Mouse (Mus musculus): ENCODE measurements around the gene Ctns. TPM values are rescaled to one million over a fixed set of nuclear protein-coding genes. Genes with fewer than 3 reads are reported as not detected.

Ctns gene
- 23.4 and 24.9 TPM in 2 replicates for polyA plus RNA-seq (2016; fragmentation: Nextera tagmentation; extraction: Ambion mirVana)

- Histone ChIP-seq H3K4me2 (peak within 1 kb of the TSS; percentile 84), H3K9me3 (no peaks in the 10 kb centered on the region), H3K4me1 (replicated peaks) (peaks cover 15% of the 10 kb centered on the region), H3K9ac (replicated peaks) (peak within 1 kb of the TSS; percentile 73), H3K27ac (no peak within 1 kb of the TSS), H3K27me3 (peaks cover 7% of the 10 kb centered on the region; the same call in 1 of the 2 replicates), H3K36me3 (0 out of 2 replicates have a peak, but pooled peaks cover 3% of the 10 kb centered on the region), H3K4me3 (replicated peaks) (peak within 1 kb of the TSS; percentile 67)
- peak; percentile 96 for ATAC-seq (ENCODE audit: insufficient number of reproducible peaks, insufficient read depth, low FRiP score, low TSS enrichment, low read depth)
- 1% methylated on average over 22 of the region's 22 CpGs for WGBS
Measured at GRCm38 (mm10) chr11:73198603-73199229, at the start of gene Ctns. Ctns (minus strand) TSS chr11:73199042.

GRCm38 (mm10) chr11:73242777-73243176 lies 43.9 kb upstream of the Ctns start:
- no peaks in the 10 kb centered on the region for H3K27me3 ChIP-seq
- WGBS, result 88% methylated on average over 4 of the region's 4 CpGs
- 0 out of 2 replicates have a peak, but pooled peaks cover 6% of the 10 kb centered on the region for H3K9me3 ChIP-seq
- H3K9ac ChIP-seq (replicated peaks), result no peak overlapping the region
- no peak overlapping the region for H3K4me2 ChIP-seq
- 0 out of 2 replicates have a peak, but pooled peaks cover 4% of the 10 kb centered on the region for H3K4me1 ChIP-seq (replicated peaks)
- no peaks in the 10 kb centered on the region for H3K36me3 ChIP-seq
- no peak overlapping the region for H3K4me3 ChIP-seq (replicated peaks)
- no peak for ATAC-seq (ENCODE audit: insufficient number of reproducible peaks, insufficient read depth, low FRiP score, low TSS enrichment, low read depth)
- H3K27ac ChIP-seq, result no peak overlapping the region

- Histone ChIP-seq H3K27me3 (no peaks in the 10 kb centered on the region), H3K36me3 (no peaks in the 10 kb centered on the region), H3K4me3 (replicated peaks) (no peak overlapping the region), H3K4me2 (no peak overlapping the region), H3K27ac (no peak overlapping the region), H3K4me1 (replicated peaks) (peaks cover 4% of the 10 kb centered on the region; the same call in 1 of the 2 replicates), H3K9ac (replicated peaks) (no peak overlapping the region), H3K9me3 (0 out of 2 replicates have a peak, but pooled peaks cover 4% of the 10 kb centered on the region)
- ATAC-seq (ENCODE audit: insufficient number of reproducible peaks, insufficient read depth, low FRiP score, low TSS enrichment, low read depth), result no peak
- 65% methylated on average over 6 of the region's 6 CpGs for WGBS
Measured at GRCm38 (mm10) chr11:73242199-73242598, 43.4 kb upstream of the Ctns start.

DNA sequence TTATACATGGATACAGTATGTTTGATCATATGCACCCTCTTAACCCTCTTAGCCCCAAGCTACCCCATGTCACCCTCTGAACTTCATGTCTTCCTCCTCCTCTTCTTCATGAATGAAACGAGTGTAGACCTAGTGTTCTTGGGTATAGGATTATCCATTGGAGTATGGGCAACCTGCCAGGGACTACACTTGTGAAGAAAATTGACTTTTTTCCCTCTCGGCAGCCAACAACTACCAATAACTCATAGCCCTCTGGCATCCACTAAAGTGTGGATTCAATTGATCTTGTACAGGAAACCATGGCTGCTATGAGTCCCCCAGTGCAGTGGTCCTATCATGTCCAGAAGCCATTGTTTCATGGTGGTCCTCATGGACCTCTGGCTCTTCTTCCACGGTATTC lies 37.9 kb upstream of the Ctns start:
- no peak overlapping the region for H3K9ac ChIP-seq (replicated peaks)
- no peak for ATAC-seq (ENCODE audit: insufficient number of reproducible peaks, insufficient read depth, low FRiP score, low TSS enrichment, low read depth)
- no peaks in the 10 kb centered on the region for H3K36me3 ChIP-seq
- H3K4me1 ChIP-seq (replicated peaks), result peaks cover 8% of the 10 kb centered on the region
- no peak overlapping the region for H3K4me3 ChIP-seq (replicated peaks)
- no peaks in the 10 kb centered on the region for H3K27me3 ChIP-seq
- H3K4me2 ChIP-seq, result no peak overlapping the region
- H3K27ac ChIP-seq, result peak overlapping the region; percentile 47
- WGBS, result 67% methylated on average over 3 of the region's 3 CpGs
- H3K9me3 ChIP-seq, result no peaks in the 10 kb centered on the region

DNA sequence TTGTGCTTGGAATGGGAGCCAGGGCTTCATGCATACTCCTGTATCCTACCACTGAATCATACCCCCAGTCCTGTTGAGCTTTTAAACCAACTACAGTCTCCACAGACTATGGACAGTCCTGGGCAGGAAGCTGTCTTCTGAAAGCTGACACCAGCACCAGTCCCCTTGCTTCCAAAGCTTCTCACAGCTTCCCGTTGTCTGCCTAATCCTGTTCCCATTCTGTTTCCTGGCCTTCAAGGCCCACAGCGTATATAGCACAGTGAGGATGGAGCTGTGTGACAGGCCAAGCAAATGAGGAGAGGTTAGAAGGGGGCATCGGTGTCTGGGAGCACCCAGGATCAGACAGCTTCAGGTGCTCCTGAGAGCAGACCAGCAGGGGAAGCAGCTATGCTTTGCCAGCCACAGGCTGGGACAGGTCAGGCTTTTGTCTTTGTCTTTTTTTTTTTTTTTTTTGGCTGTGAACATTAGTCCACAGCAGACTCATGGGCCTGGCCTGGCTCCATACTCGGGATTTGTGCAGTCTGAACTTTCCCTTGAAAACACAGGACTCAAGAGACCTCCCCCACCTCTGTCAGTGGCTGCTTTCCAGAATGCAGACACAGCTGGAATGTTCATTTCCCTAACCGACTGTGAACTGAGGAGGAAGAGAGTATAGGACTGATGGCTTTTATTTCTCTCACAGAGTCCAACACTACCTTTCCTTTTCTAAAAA lies 37.3 kb upstream of the Ctns start:
- no peak overlapping the region for H3K4me2 ChIP-seq
- no peaks in the 10 kb centered on the region for H3K27me3 ChIP-seq
- WGBS, result 36% methylated on average over 5 of the region's 5 CpGs
- H3K27ac ChIP-seq, result peak overlapping the region; percentile 87
- ATAC-seq (ENCODE audit: insufficient number of reproducible peaks, insufficient read depth, low FRiP score, low TSS enrichment, low read depth), result peak; percentile 64
- no peak overlapping the region for H3K9ac ChIP-seq (replicated peaks)
- peaks cover 8% of the 10 kb centered on the region for H3K4me1 ChIP-seq (replicated peaks)
- no peaks in the 10 kb centered on the region for H3K9me3 ChIP-seq
- H3K36me3 ChIP-seq, result no peaks in the 10 kb centered on the region
- no peak overlapping the region for H3K4me3 ChIP-seq (replicated peaks)

- Histone ChIP-seq H3K9me3 (peaks cover 5% of the 10 kb centered on the region), H3K27ac (no peak within 1 kb of the TSS), H3K4me2 (no peak within 1 kb of the TSS), H3K27me3 (no peaks in the 10 kb centered on the region), H3K9ac (replicated peaks) (no peak within 1 kb of the TSS), H3K36me3 (no peaks in the 10 kb centered on the region), H3K4me1 (replicated peaks) (peaks cover 8% of the 10 kb centered on the region), H3K4me3 (replicated peaks) (no peak within 1 kb of the TSS)
- no peak for ATAC-seq (ENCODE audit: insufficient number of reproducible peaks, insufficient read depth, low FRiP score, low TSS enrichment, low read depth)
- WGBS, result 83% methylated on average over 5 of the region's 5 CpGs
Measured at GRCm38 (mm10) chr11:73233992-73234391, 35.1 kb upstream of the Ctns start, which contains the start of gene Trpv1. Trpv1 (plus strand) TSS chr11:73234292.

- Histone ChIP-seq H3K4me3 (replicated peaks) (no peak overlapping the region), H3K9ac (replicated peaks) (no peak overlapping the region)
- 68% methylated on average over 2 of the region's 2 CpGs for WGBS
Measured at GRCm38 (mm10) chr11:73232513-73232912, 33.7 kb upstream of the Ctns start.

DNA sequence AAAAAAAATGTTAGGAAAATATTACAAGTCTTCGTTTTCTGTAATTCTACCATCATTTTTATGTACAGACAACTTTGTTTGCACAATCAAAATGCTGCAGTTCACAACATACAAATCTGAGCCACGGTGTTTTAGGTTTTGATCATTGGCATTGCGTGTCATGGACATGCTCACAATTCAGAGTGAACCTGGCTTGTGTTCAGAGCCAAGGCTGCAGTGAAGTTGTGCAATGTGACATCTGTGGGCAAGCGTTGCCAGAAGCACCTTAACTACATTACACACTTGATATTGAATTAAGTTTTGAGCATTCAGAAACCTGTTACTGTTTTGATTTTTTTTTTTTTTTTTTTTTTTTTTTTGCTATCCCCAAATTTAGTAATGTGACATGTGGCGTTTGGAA lies 31.2 kb upstream of the Ctns start:
- no peak for ATAC-seq (ENCODE audit: insufficient number of reproducible peaks, insufficient read depth, low FRiP score, low TSS enrichment, low read depth)
- Histone ChIP-seq H3K27me3 (no peaks in the 10 kb centered on the region), H3K4me2 (no peak overlapping the region), H3K9ac (replicated peaks) (no peak overlapping the region), H3K36me3 (no peaks in the 10 kb centered on the region), H3K9me3 (peaks cover 8% of the 10 kb centered on the region), H3K4me3 (replicated peaks) (no peak overlapping the region), H3K4me1 (replicated peaks) (no peaks in the 10 kb centered on the region), H3K27ac (no peak overlapping the region)
- WGBS, result 90% methylated on average over 5 of the region's 5 CpGs

More at GRCm38 (mm10) chr11:73232513-73232912, 33.7 kb upstream of the Ctns start:
- no peaks in the 10 kb centered on the region for H3K27me3 ChIP-seq
- ATAC-seq (ENCODE audit: insufficient number of reproducible peaks, insufficient read depth, low FRiP score, low TSS enrichment, low read depth), result no peak
- H3K4me2 ChIP-seq, result no peak overlapping the region
- H3K4me1 ChIP-seq (replicated peaks), result peaks cover 8% of the 10 kb centered on the region
- H3K27ac ChIP-seq, result no peak overlapping the region
- H3K9me3 ChIP-seq, result peaks cover 8% of the 10 kb centered on the region
- no peaks in the 10 kb centered on the region for H3K36me3 ChIP-seq

GRCm38 (mm10) chr11:73228881-73229280 lies 30.0 kb upstream of the Ctns start:
- no peak for ATAC-seq (ENCODE audit: insufficient number of reproducible peaks, insufficient read depth, low FRiP score, low TSS enrichment, low read depth)
- Histone ChIP-seq H3K4me2 (no peak overlapping the region), H3K36me3 (no peaks in the 10 kb centered on the region), H3K9ac (replicated peaks) (no peak overlapping the region), H3K27me3 (no peaks in the 10 kb centered on the region), H3K9me3 (peaks cover 8% of the 10 kb centered on the region), H3K4me1 (replicated peaks) (no peaks in the 10 kb centered on the region), H3K27ac (no peak overlapping the region), H3K4me3 (replicated peaks) (no peak overlapping the region)
- 69% methylated on average over 5 of the region's 5 CpGs for WGBS

DNA sequence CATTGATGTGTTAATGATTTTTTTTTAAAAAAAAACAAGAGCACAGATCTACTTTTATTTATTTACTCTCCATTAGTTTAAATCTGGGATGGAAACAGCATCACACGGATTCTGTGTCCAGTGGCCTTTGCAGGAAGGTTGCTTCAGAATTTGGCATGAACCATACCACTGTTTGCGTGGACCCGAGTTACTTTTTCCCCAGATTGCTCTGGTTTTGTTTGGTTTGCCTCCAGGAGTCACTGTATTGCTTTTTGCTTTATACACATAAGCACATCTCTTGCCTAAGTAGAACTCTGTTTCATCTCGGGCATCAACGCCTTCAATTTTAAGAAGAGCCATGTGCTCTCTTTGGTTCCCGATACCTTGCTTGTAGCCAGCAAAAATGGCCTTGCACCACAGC lies 27.0 kb upstream of the Ctns start:
- Histone ChIP-seq H3K36me3 (no peaks in the 10 kb centered on the region), H3K9me3 (peaks cover 8% of the 10 kb centered on the region), H3K4me3 (replicated peaks) (no peak overlapping the region), H3K27ac (no peak overlapping the region), H3K4me1 (replicated peaks) (no peaks in the 10 kb centered on the region), H3K27me3 (no peaks in the 10 kb centered on the region), H3K4me2 (no peak overlapping the region), H3K9ac (replicated peaks) (no peak overlapping the region)
- WGBS, result 89% methylated on average over 6 of the region's 6 CpGs
- no peak for ATAC-seq (ENCODE audit: insufficient number of reproducible peaks, insufficient read depth, low FRiP score, low TSS enrichment, low read depth)

DNA sequence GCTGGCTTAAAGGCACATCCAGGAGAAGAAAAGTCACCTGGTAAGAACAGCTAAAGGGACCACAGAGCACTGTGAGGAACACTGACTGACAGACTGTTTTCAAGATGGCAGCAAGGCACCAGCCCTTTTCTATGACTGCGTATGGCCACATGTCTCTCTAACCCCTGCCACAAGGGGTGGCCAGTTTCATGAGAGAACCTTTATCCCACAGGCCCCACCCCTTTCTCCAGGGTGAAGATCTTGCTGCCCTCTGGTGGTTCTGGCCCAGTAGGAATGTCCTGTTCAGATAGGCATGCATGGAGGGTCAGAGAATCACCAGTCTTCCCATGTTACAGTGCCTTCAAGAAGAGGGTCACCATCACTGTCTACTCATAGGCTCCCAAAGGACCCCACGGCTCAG lies 25.1 kb upstream of the Ctns start:
- WGBS, result 81% methylated on average over 2 of the region's 2 CpGs
- no peak for ATAC-seq (ENCODE audit: insufficient number of reproducible peaks, insufficient read depth, low FRiP score, low TSS enrichment, low read depth)
- no peak overlapping the region for H3K9ac ChIP-seq (replicated peaks)
- no peak overlapping the region for H3K4me2 ChIP-seq
- H3K36me3 ChIP-seq, result no peaks in the 10 kb centered on the region
- H3K9me3 ChIP-seq, result peaks cover 4% of the 10 kb centered on the region
- H3K27ac ChIP-seq, result no peak overlapping the region
- no peaks in the 10 kb centered on the region for H3K27me3 ChIP-seq
- H3K4me1 ChIP-seq (replicated peaks), result no peaks in the 10 kb centered on the region
- H3K4me3 ChIP-seq (replicated peaks), result no peak overlapping the region

All from limb, embryonic 12.5 days (tissue).